Mouse (Mus musculus) frontal cortex, adult (tissue): ENCODE measurements around the gene Fgfr2.

Experiments used
- ATAC-seq: cut with Nextera tagmentation; 2 replicates; pipeline ENCODE4 v1.9.2; 2017; ENCODE audit warnings: mild to moderate bottlenecking, moderate library complexity, mixed read lengths; ENCODE audit not compliant: low TSS enrichment

The Fgfr2 gene

GRCm38 (mm10) chr7:132888518-132889249 lies 234.5 kb downstream of the Fgfr2 start:
- ATAC-seq, result no peak

GRCm38 (mm10) chr7:132888052-132888451 lies 235.1 kb downstream of the Fgfr2 start:
- no peak for ATAC-seq

- no peak for ATAC-seq
Measured at GRCm38 (mm10) chr7:132887019-132887804, 235.9 kb downstream of the Fgfr2 start.

GRCm38 (mm10) chr7:132884031-132884430 lies 239.1 kb downstream of the Fgfr2 start:
- peak; percentile 67 for ATAC-seq

- 0 out of 2 replicates have a peak, but pooled peaks have one; percentile 45 for ATAC-seq
Measured at GRCm38 (mm10) chr7:132882343-132882742, 240.8 kb downstream of the Fgfr2 start.

GRCm38 (mm10) chr7:132880276-132880675 lies 242.9 kb downstream of the Fgfr2 start:
- no peak for ATAC-seq

GRCm38 (mm10) chr7:132875391-132876086 lies 247.6 kb downstream of the Fgfr2 start:
- ATAC-seq, result no peak

GRCm38 (mm10) chr7:132873043-132873442 lies 250.1 kb downstream of the Fgfr2 start:
- ATAC-seq, result no peak

- no peak for ATAC-seq
Measured at GRCm38 (mm10) chr7:132866316-132866715, 256.8 kb downstream of the Fgfr2 start.

- peak; percentile 100 for ATAC-seq
Measured at GRCm38 (mm10) chr7:132859042-132859958, 263.9 kb downstream of the Fgfr2 start, which contains the start of gene Abraxas2. Gene Abraxas2, plus strand, starts transcription at chr7:132859225.

- no peak for ATAC-seq
Measured at GRCm38 (mm10) chr7:132858043-132858608, 265.0 kb downstream of the Fgfr2 start.

- no peak for ATAC-seq
Measured at GRCm38 (mm10) chr7:132856083-132856482, 267.1 kb downstream of the Fgfr2 start.

- no peak for ATAC-seq
Measured at GRCm38 (mm10) chr7:132853946-132854345, 269.2 kb downstream of the Fgfr2 start.

GRCm38 (mm10) chr7:132853361-132853760 lies 269.8 kb downstream of the Fgfr2 start:
- ATAC-seq, result no peak

GRCm38 (mm10) chr7:132852173-132852844 lies 270.8 kb downstream of the Fgfr2 start, which contains the start of gene Eef1akmt2:
Gene Eef1akmt2, minus strand, starts transcription at chr7:132852673.
- ATAC-seq, result peak; percentile 96

GRCm38 (mm10) chr7:132843152-132843551 lies 280.0 kb downstream of the Fgfr2 start:
- ATAC-seq, result no peak

- no peak for ATAC-seq
Measured at GRCm38 (mm10) chr7:132842455-132842854, 280.7 kb downstream of the Fgfr2 start.

GRCm38 (mm10) chr7:132841287-132841686 lies 281.9 kb downstream of the Fgfr2 start:
- no peak for ATAC-seq

- ATAC-seq, result no peak
Measured at GRCm38 (mm10) chr7:132830955-132831354, 292.2 kb downstream of the Fgfr2 start.

- ATAC-seq, result peak; percentile 88
Measured at GRCm38 (mm10) chr7:132824346-132825022, 298.7 kb downstream of the Fgfr2 start.
